Comparison of ENCODE assay signal across 9 mouse cellular contexts in the genomic region with DNA sequence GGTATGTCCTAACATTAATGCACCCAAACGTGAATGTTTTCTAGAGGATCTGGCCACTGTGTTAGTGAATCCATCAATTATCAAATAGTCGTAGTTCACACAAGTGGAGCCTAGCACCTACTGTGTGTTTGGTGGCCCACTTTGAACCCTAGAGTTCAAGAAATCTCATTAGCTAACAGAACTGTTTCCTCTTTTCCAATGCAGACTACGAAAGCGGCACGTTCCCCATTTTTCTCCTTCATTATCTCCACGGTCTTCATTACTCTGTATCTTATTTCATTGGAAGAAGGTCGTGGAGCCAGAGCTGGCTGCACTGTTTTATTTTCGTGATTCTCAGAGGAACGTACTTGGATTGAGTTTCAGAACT. TPM values are rescaled to one million over a fixed set of nuclear protein-coding genes. Genes with fewer than 3 reads are reported as not detected.
DNase-seq lines count a peak whose midpoint lies in the region; ATAC-seq and TF ChIP-seq lines count a peak whose summit lies in the region.
"Had no signal": no experiment of that assay in that cellular context is flagged by ENCODE, and none has a peak within 500 bp of the region (broad histone marks: within the 10 kb centered on the region; RNA-seq: fewer than 3 reads in every experiment).

No protein-coding gene starts in this region.

- TF ChIP-seq EP300 in MEL (IDR thresholded peaks at IDR 0.05; ENCODE audit: low read depth in 1 of 2, low read length in 2 of 2): no peak; a peak in 1 of 4 replicates

- no peaks in the 10 kb centered on the region for H3K9me3 ChIP-seq in heart, embryonic 13.5 days
- H3K9me3 ChIP-seq in MEL (replicated peaks; ENCODE audit: insufficient read depth, low read length): no peaks in the 10 kb centered on the region
- H3K9me3 ChIP-seq in hindbrain, embryonic 11.5 days (ENCODE audit: control insufficient read depth, low read length): no peaks in the 10 kb centered on the region
- no peaks in the 10 kb centered on the region for H3K9me3 ChIP-seq in megakaryocyte, embryonic 14.5 days

- WGBS in heart, embryonic 13.5 days: 42% methylated on average over 9 of the region's 9 CpGs
- 46% methylated on average over 9 of the region's 9 CpGs for WGBS in hindbrain, embryonic 11.5 days

- peaks cover 16% of the 10 kb centered on the region for H3K4me1 ChIP-seq in heart, embryonic 13.5 days
- H3K4me1 ChIP-seq in MEL (ENCODE audit: control insufficient read depth in 1 of 2, insufficient read depth in 2 of 2, low read length in 2 of 2): peaks cover 0 to 6% of the 10 kb centered on the region in 2 experiments; a peak in 1 of 4 replicates
- peaks cover 2% of the 10 kb centered on the region; the same call in 1 of the 2 replicates for H3K4me1 ChIP-seq in hindbrain, embryonic 11.5 days (replicated peaks; ENCODE audit: control insufficient read depth, insufficient read depth, low read length)
- H3K4me1 ChIP-seq in megakaryocyte, embryonic 14.5 days: peaks cover 24% of the 10 kb centered on the region

- TF ChIP-seq POLR2A in MEL (IDR thresholded peaks at IDR 0.05; ENCODE audit: control insufficient read depth in 1 of 2, insufficient read depth in 1 of 2, low read depth in 1 of 2, low read length in 2 of 2, poor library complexity in 1 of 2): no peak

- H3K27ac ChIP-seq in heart, embryonic 13.5 days (replicated peaks): no peak overlapping the region
- H3K27ac ChIP-seq in MEL (ENCODE audit: control insufficient read depth, low read depth, low read length): peak overlapping the region; percentile 1; the same call in 1 of the 2 replicates
- H3K27ac ChIP-seq in hindbrain, embryonic 11.5 days (ENCODE audit: low read depth, low read length): no peak overlapping the region

- no peak for TF ChIP-seq RAD21 in MEL (IDR thresholded peaks at IDR 0.05; ENCODE audit: low read depth, low read length)

- no peak for TF ChIP-seq CTCF in MEL (IDR thresholded peaks at IDR 0.05 in 2 of 3, conservative IDR thresholded peaks at IDR 0.05 in 1 of 3; ENCODE audit: control insufficient read depth in 1 of 3, insufficient read depth in 1 of 3, low read depth in 2 of 3, low read length in 3 of 3, poor library complexity in 1 of 3, severe bottlenecking in 1 of 3)

- DNase-seq in heart, postnatal 4 days: no peak
- peak; percentile 75 for DNase-seq in MEL (ENCODE audit: low read depth, low spot score)
- no peak for DNase-seq in hindbrain, embryonic 11.5 days (ENCODE audit: low spot score)
- no peak for DNase-seq in thymus, adult 18-20 months
- DNase-seq in lung, adult 18-20 months: no peak

- H3K36me3 ChIP-seq in heart, embryonic 13.5 days: peaks cover 5% of the 10 kb centered on the region
- peaks cover 0 to 2% of the 10 kb centered on the region in 2 experiments; a peak in 2 of 4 replicates for H3K36me3 ChIP-seq in MEL (ENCODE audit: control insufficient read depth in 1 of 2, insufficient read depth in 2 of 2, low read length in 2 of 2)
- 0 out of 2 replicates have a peak, but pooled peaks cover 4% of the 10 kb centered on the region for H3K36me3 ChIP-seq in hindbrain, embryonic 11.5 days (ENCODE audit: control insufficient read depth, insufficient read depth, low read length)
- H3K36me3 ChIP-seq in megakaryocyte, embryonic 14.5 days (replicated peaks; ENCODE audit: low read length): peaks cover 8% of the 10 kb centered on the region

- H3K9ac ChIP-seq in heart, embryonic 13.5 days: peak overlapping the region; percentile 82
- H3K9ac ChIP-seq in MEL (ENCODE audit: control insufficient read depth, low read depth, low read length, poor library complexity, severe bottlenecking): peak overlapping the region; percentile 68
- H3K9ac ChIP-seq in hindbrain, embryonic 11.5 days (ENCODE audit: low read depth, low read length): peak overlapping the region; percentile 61; the same call in 1 of the 2 replicates

- H3K79me2 ChIP-seq in MEL (ENCODE audit: control insufficient read depth, insufficient read depth, low read length, poor library complexity): no peaks in the 10 kb centered on the region

- peaks cover 48% of the 10 kb centered on the region for H3K27me3 ChIP-seq in heart, embryonic 13.5 days (replicated peaks)
- H3K27me3 ChIP-seq in MEL (ENCODE audit: control insufficient read depth in 1 of 2, insufficient read depth in 2 of 2, low read length in 2 of 2): no peaks in the 10 kb centered on the region
- peaks cover 5% of the 10 kb centered on the region for H3K27me3 ChIP-seq in hindbrain, embryonic 11.5 days (ENCODE audit: control insufficient read depth, insufficient read depth, low read length)
- H3K27me3 ChIP-seq in megakaryocyte, embryonic 14.5 days (replicated peaks): peaks cover 56% of the 10 kb centered on the region

- ATAC-seq in heart, embryonic 13.5 days (ENCODE audit: extremely low read depth, insufficient number of reproducible peaks, low FRiP score, low TSS enrichment): no peak
- ATAC-seq in hindbrain, embryonic 11.5 days (ENCODE audit: low FRiP score): no peak
- ATAC-seq in erythroid progenitor cell, adult 5-6 weeks (replicated peaks; ENCODE audit: low FRiP score, poor library complexity, severe bottlenecking): no peak

- peak overlapping the region; percentile 82 for H3K4me2 ChIP-seq in heart, embryonic 13.5 days
- H3K4me2 ChIP-seq in hindbrain, embryonic 11.5 days (replicated peaks; ENCODE audit: low read depth, low read length): peak overlapping the region; percentile 93

- peak overlapping the region; percentile 65 for H3K4me3 ChIP-seq in heart, embryonic 13.5 days
- peak overlapping the region; percentile 71 to 79 for H3K4me3 ChIP-seq in MEL (ENCODE audit: control insufficient read depth in 1 of 2, insufficient read depth in 1 of 2, low read depth in 2 of 2, low read length in 2 of 2)
- H3K4me3 ChIP-seq in hindbrain, embryonic 11.5 days (ENCODE audit: low read depth, low read length): peak overlapping the region; percentile 59; the same call in 1 of the 2 replicates
- peak overlapping the region; percentile 93 for H3K4me3 ChIP-seq in megakaryocyte, embryonic 14.5 days (replicated peaks)

TF ChIP-seq in MEL, 35 proteins besides CTCF, POLR2A, EP300 and RAD21 (continues in another document):
- TF ChIP-seq TAL1 (IDR thresholded peaks at IDR 0.05; ENCODE audit: low read length) (no peak), POLR2AphosphoS5 (IDR thresholded peaks at IDR 0.05; ENCODE audit: borderline replicate concordance, low read depth, low read length) (no peak), GATA1 (IDR thresholded peaks at IDR 0.05; ENCODE audit: low read depth, low read length) (peak; percentile 9; the same call in 1 of the 2 replicates), ZKSCAN1 (IDR thresholded peaks at IDR 0.05; ENCODE audit: low read depth, low read length) (peak; percentile 91), UBTF (IDR thresholded peaks at IDR 0.05; ENCODE audit: borderline replicate concordance, insufficient read depth, low read depth, low read length) (0 out of 2 replicates have a peak, but pooled peaks have one; percentile 21)

RNA-seq across cellular contexts. Expression of a gene that starts 0.8 kb away (rescaled TPM):
- 1.5 and 1.9 TPM in 2 replicates for polyA plus RNA-seq in heart, embryonic 13.5 days (2015; fragmentation: Nextera tagmentation; extraction: Ambion mirVana)
- 1 to 10 TPM; 3.5 to 6.0 TPM for total RNA-seq in heart, postnatal 4 days (2021)
- 0.12 TPM in 1 of 2 replicates, not detected in the other for total RNA-seq in MEL (2012; rRNA removed)
- polyA plus RNA-seq in MEL (2012; ENCODE audit: insufficient read depth in 1 of 2, insufficient read length in 2 of 2, low read depth in 1 of 2, low replicate concordance in 2 of 2, missing spikeins in 1 of 2): under 1 TPM in 1 of 2 experiments, not detected in 1; 0.67 TPM
- polyA plus RNA-seq in hindbrain, embryonic 11.5 days (2014; fragmentation: Nextera tagmentation; extraction: Ambion mirVana): 2.5 and 3.6 TPM in 2 replicates
- not detected in 2 replicates for polyA plus RNA-seq in megakaryocyte, embryonic 14.5 days (2012; ENCODE audit: insufficient read depth, low replicate concordance)
- total RNA-seq in erythroid progenitor cell, adult 5-6 weeks (2015; ENCODE audit: low replicate concordance): not detected in 2 replicates
- not detected in 2 replicates for total RNA-seq in erythroid progenitor cell, adult 5-6 weeks (2017; ENCODE audit: low replicate concordance)
- polyA plus RNA-seq: CD4-positive, CD25-positive, alpha-beta regulatory T cell, adult 4 months had no signal

RNA-seq across cellular contexts. Expression of a gene that starts 2.9 kb away (rescaled TPM):
- polyA plus RNA-seq in heart, embryonic 13.5 days (2015; fragmentation: Nextera tagmentation; extraction: Ambion mirVana): 0.29 and 2.2 TPM in 2 replicates
- 1 to 10 TPM in 1 of 2 experiments, under 1 TPM in 1; 0.61 to 1.0 TPM for total RNA-seq in heart, postnatal 4 days (2021)
- total RNA-seq in MEL (2012; rRNA removed): 0.20 TPM in 1 of 2 replicates, not detected in the other
- polyA plus RNA-seq in MEL (2012; ENCODE audit: insufficient read depth in 1 of 2, insufficient read length in 2 of 2, low read depth in 1 of 2, low replicate concordance in 2 of 2, missing spikeins in 1 of 2): under 1 TPM in 1 of 2 experiments, not detected in 1; 0.49 TPM
- not detected in 2 replicates for polyA plus RNA-seq in hindbrain, embryonic 11.5 days (2014; fragmentation: Nextera tagmentation; extraction: Ambion mirVana)
- 0.56 TPM in 1 of 2 replicates, not detected in the other for polyA plus RNA-seq in megakaryocyte, embryonic 14.5 days (2012; ENCODE audit: insufficient read depth, low replicate concordance)
- total RNA-seq in erythroid progenitor cell, adult 5-6 weeks (2015; ENCODE audit: low replicate concordance): not detected in 2 replicates
- not detected in 2 replicates for total RNA-seq in erythroid progenitor cell, adult 5-6 weeks (2017; ENCODE audit: low replicate concordance)
- polyA plus RNA-seq: CD4-positive, CD25-positive, alpha-beta regulatory T cell, adult 4 months had no signal

RNA-seq across cellular contexts. Expression of a gene that starts 32.2 kb away (rescaled TPM):
- 65.7 and 68.6 TPM in 2 replicates for polyA plus RNA-seq in heart, embryonic 13.5 days (2015; fragmentation: Nextera tagmentation; extraction: Ambion mirVana)
- 10 to 100 TPM; 58.4 to 58.7 TPM for total RNA-seq in heart, postnatal 4 days (2021)
- 30.2 and 31.8 TPM in 2 replicates for total RNA-seq in MEL (2012; rRNA removed)
- polyA plus RNA-seq in MEL (2012; ENCODE audit: insufficient read depth in 1 of 2, insufficient read length in 2 of 2, low read depth in 1 of 2, low replicate concordance in 2 of 2, missing spikeins in 1 of 2): 10 to 100 TPM in 1 of 2 experiments, not detected in 1; 51.9 TPM
- 142 and 154 TPM in 2 replicates for polyA plus RNA-seq in hindbrain, embryonic 11.5 days (2014; fragmentation: Nextera tagmentation; extraction: Ambion mirVana)
- polyA plus RNA-seq in megakaryocyte, embryonic 14.5 days (2012; ENCODE audit: insufficient read depth, low replicate concordance): 3.7 TPM in 1 of 2 replicates, not detected in the other
- total RNA-seq in erythroid progenitor cell, adult 5-6 weeks (2015; ENCODE audit: low replicate concordance): 15.1 and 18.4 TPM in 2 replicates
- total RNA-seq in erythroid progenitor cell, adult 5-6 weeks (2017; ENCODE audit: low replicate concordance): 4.7 and 18.2 TPM in 2 replicates

RNA-seq across cellular contexts. Expression of a gene that starts 32.3 kb away (rescaled TPM):
- 114 and 119 TPM in 2 replicates for polyA plus RNA-seq in heart, embryonic 13.5 days (2015; fragmentation: Nextera tagmentation; extraction: Ambion mirVana)
- 100 to 1,000 TPM; 104 to 119 TPM for total RNA-seq in heart, postnatal 4 days (2021)
- 118 and 124 TPM in 2 replicates for total RNA-seq in MEL (2012; rRNA removed)
- 100 to 1,000 TPM; 145 to 273 TPM for polyA plus RNA-seq in MEL (2012; ENCODE audit: insufficient read depth in 1 of 2, insufficient read length in 2 of 2, low read depth in 1 of 2, low replicate concordance in 2 of 2, missing spikeins in 1 of 2)
- polyA plus RNA-seq in hindbrain, embryonic 11.5 days (2014; fragmentation: Nextera tagmentation; extraction: Ambion mirVana): 198 and 204 TPM in 2 replicates
- 1.8 and 5.9 TPM in 2 replicates for polyA plus RNA-seq in megakaryocyte, embryonic 14.5 days (2012; ENCODE audit: insufficient read depth, low replicate concordance)
- 64.6 and 68.1 TPM in 2 replicates for total RNA-seq in erythroid progenitor cell, adult 5-6 weeks (2015; ENCODE audit: low replicate concordance)
- total RNA-seq in erythroid progenitor cell, adult 5-6 weeks (2017; ENCODE audit: low replicate concordance): 58.0 and 97.5 TPM in 2 replicates

Comparison
In these comparisons a context has a peak if more than half of its experiments do, and no peak if none do; other contexts are left out.
1. RNA of a gene that starts 32.2 kb away (polyA plus RNA-seq): 142 to 154 TPM in hindbrain, embryonic 11.5 days, 51.9 TPM in MEL and 65.7 to 68.6 TPM in heart, embryonic 13.5 days; 3.7 TPM in megakaryocyte, embryonic 14.5 days; every median in the first group is over 10 times any median in the second.
2. Peak in every context shown above with its lines, with median percentiles within 50 percentile points of each other: H3K4me3 ChIP-seq and H3K9ac ChIP-seq.